Mouse (Mus musculus) cerebellum, adult 18-20 months (tissue): ENCODE measurements around the gene Olfr433.
"Not testable (repeated sequence)": the region's sequence is repeated elsewhere in the genome, so short reads cannot be mapped to it uniquely, and the experiment has no call there.

ENCODE experiments used
- DNase-seq, 2 experiments: peaks; one replicate each; pipeline ENCODE4 v3.0.0; 2021

The Olfr433 gene

DNA sequence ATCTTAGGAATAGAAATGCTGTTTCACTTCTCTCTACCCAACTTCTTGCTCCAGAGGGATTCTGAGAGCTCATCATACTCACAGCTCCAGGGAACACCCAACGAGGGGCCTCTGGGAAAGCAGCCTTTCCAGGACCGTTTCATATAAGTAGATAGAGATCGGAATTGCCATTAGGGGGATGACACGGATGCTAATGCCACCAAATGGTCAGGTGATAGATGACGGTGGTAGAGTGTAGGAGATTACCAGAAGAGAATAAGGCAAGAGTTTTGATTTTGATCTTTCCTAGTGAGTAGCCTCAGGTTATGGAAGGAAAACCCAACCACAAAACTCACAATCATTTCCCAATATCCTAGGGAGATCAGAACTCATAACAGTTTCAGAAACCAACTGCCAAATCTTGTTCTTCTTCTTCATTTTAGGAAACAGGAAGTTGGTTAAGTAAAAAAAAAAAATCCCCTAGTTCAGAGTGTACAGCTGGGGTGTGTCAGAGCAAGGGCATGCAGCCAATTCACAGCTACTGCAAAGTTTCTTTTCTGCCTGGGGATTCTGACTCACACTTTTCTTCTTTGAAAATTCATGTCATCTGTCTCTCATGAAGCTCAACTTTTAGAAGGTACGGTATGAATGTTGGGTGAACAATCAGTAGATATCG, at the start of gene Olfr433:
Gene Olfr433, plus strand, starts transcription at position 183 of the 655 bp plus-strand sequence.
- DNase-seq = no peak

DNA sequence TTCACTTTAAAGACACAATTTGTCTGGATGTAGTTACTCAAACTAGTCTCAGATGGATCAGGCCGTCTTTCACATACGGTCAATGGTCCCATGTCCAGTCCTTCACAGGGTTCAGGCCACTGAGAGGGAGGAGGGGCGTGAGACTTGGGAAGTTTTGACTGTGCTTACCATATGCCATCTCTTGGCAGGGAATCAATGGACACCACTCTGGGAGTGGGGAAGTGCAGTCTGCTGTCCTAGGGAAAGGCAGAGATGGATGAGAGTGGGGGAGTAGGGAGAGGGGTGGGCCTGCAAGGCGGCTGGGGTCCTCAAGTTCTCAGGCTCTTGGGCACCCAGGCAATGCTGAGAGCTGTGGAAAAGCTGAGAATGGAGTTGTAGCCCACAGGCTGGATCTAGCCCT, 45.5 kb upstream of the Olfr433 start:
- DNase-seq = no peak

- not testable (repeated sequence) for DNase-seq
Observed at GRCm38 (mm10) chr1:174004352-174005109, 36.0 kb upstream of the Olfr433 start.

DNA sequence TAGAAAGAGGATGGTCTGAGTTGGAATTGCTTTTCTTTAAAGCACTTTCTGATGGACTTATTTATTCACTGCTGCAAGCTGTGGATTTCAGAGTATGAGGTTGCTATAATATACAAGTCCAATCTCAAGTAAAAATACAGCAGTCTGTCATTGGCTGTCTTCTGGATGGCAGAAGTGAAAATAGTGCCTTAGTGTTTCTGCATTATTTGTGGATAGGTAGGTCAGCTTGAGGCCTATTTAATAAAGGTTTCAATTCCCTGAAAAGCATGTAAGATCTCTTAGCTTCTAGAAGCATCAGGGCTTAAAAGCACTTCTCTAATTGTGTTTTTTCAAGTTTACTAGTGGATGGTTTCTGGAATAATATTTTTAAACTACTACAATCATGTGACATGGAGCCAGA, 33.5 kb upstream of the Olfr433 start:
- DNase-seq = not testable (repeated sequence)

- no peak for DNase-seq
Observed at GRCm38 (mm10) chr1:174031698-174032097, 8.8 kb upstream of the Olfr433 start, which contains the start of gene Ifi205. Gene Ifi205, minus strand, starts transcription at chr1:174031810.

- DNase-seq = no peak
Observed at GRCm38 (mm10) chr1:174035841-174036240, 4.7 kb upstream of the Olfr433 start.

DNA sequence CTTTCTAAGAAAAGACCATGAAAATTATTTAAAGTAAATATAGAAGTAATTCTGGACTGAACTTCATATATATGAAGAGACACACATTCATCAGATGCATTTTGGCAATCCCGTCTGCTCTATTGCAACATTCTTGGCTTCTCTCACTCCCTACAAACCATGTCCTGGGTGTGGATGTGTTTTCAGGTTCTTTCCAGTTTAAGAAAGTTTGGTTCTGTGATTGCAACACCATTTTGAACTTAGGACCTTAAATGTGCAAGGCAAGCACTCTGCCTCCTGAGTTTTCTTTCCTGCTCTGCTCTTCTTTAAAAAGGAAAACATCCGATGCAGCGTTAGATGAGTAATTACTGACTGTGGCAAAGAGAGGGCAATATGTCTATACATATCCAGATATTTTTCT, 2.0 kb upstream of the Olfr433 start:
- DNase-seq = no peak

DNA sequence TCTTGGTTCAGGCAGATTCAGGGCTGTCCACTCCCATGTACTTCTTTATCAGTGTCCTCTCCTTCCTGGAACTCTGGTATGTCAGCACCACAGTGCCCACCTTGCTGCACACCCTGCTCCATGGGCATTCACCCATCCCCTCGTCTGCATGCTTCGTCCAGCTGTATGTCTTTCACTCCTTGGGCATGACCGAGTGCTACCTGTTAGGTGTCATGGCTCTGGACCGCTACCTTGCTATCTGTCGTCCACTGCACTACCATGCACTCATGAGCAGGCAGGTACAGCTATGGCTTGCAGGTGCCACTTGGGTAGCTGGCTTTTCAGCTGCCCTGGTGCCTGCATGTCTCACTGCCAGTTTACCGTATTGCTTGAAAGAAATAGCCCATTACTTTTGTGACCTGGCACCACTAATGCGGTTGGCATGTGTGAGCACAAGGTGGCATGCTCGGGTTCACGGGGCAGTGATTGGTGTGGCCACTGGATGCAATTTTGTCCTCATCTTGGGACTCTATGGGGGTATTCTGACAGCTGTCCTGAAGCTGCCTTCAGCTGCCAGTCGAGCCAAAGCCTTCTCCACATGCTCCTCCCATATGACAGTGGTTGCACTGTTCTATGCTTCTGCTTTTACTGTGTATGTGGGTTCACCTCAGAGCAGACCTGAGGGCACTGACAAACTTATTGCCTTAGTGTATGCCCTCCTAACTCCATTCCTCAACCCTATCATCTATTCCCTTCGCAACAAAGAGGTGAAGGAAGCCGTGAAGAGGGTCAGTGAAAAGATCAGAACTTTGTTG, 1.8 kb downstream of the Olfr433 start:
- DNase-seq = not testable (repeated sequence)

DNA sequence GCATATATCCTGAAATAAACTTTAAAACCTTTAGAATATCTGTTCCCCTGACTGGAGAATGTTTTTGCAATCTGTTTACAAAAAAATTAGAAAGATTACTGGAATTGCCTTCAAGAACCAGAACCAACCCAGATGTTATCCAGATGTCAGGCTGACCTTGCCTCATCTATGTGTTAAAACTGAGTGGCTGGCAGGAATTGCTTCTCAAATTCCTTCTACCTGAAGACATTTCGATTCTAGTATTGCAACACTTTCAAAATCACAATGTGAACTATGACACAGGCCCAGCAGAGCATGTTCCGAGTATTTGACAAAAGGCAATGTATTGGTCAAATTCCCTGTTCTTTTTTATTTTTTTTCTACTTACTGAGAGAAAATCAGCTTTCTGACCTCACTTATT, 3.9 kb downstream of the Olfr433 start:
- no peak for DNase-seq

- not testable (repeated sequence) for DNase-seq
Observed at GRCm38 (mm10) chr1:174048227-174048626, 7.7 kb downstream of the Olfr433 start.

- DNase-seq = no peak
Observed at GRCm38 (mm10) chr1:174048893-174049292, 8.4 kb downstream of the Olfr433 start, which contains the start of gene Olfr432. Gene Olfr432, plus strand, starts transcription at chr1:174049205.

GRCm38 (mm10) chr1:174049357-174049756, 8.9 kb downstream of the Olfr433 start:
- not testable (repeated sequence) for DNase-seq

- DNase-seq = no peak
Observed at GRCm38 (mm10) chr1:174050532-174050931, 10.0 kb downstream of the Olfr433 start.

- no peak for DNase-seq
Observed at GRCm38 (mm10) chr1:174051515-174051914, 11.0 kb downstream of the Olfr433 start.

DNA sequence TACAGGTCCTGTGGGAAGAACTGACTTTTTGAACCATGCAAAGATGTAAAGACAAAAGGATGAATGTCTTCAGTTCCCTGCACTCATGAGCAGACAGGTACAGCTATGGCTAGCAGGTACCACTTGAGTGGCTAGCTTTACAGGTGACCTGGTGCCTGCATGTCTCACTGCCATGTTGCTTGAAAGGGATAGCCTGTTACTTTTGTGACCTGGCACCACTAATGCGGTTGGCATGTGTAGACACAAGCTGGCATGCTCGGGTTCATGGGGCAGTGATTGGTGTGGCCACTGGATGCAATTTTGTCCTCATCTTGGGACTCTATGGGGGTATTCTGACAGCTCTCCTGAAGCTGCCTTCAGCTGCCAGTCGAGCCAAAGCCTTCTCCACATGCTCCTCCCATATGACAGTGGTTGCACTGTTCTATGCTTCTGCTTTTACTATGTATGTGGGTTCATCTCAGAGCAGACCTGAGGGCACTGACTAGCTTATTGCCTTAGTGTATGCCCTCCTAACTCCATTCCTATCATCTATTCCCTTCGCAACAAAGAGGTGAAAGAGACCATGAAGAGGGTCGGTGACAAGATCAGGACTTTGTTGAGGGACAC, 11.5 kb downstream of the Olfr433 start:
- DNase-seq = no peak

- no peak for DNase-seq
Observed at GRCm38 (mm10) chr1:174052981-174053380, 12.5 kb downstream of the Olfr433 start.

DNA sequence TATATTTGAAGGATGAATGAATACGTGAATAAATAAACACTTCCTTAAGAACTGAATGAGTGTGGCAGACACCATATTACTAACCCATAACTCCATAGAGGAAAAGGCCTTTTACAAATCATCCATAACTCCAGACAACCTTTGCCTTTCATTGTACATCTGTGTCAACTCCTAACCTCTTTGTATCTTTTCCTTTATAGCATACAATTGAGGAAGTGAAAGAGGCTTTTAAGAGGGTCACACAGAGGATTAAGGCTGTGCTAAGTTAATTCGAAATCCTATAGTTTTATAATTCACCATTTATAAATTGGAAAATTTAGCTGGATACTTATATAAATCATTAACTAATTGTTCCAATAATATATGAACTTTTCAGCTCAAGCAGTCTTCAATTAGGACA, 14.7 kb downstream of the Olfr433 start:
- DNase-seq = no peak

DNA sequence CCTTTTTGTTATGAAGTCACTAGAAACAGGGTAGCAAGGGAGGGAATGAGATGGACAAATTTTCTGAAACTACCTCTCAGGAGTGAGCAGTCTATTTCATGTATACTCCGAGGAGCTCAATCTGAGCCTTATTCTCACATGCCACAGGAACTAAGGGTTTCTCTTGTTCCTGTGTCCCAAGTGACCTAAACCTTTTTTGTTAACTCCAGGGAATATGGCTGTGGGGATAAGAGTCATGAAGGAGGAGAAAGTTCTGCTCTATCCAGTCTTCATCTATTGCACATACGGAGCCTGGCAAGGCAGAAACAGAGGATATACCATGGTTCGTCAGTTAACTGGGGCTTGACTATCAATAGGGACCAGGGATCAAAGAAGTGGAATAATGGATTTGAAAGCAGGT, 25.8 kb downstream of the Olfr433 start, which contains the start of gene Olfr430:
Gene Olfr430, plus strand, starts transcription at position 301 of the 400 bp plus-strand sequence.
- DNase-seq = no peak

DNA sequence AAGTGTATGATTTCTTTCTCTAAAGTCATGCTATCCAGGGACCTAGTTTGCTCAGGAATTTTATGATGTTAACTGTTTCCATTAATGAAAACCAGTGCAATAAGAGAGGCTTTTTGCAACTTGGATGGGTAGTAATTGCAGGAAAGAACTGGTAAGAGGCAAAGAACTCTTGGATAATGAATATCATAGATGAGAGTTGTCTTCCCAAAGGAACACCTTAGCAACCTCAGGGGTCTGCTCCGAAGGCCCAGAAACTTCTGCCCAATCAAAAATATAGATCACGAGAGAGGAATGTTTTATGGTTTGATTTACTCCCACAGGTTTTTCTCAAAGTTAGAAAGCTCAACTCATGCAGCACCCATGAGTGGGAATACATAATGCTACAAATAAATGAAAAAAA, 43.5 kb downstream of the Olfr433 start, which contains the start of gene Olfr429:
Gene Olfr429, plus strand, starts transcription at position 301 of the 400 bp plus-strand sequence.
- DNase-seq = no peak
